Mouse (Mus musculus) myocyte (in vitro differentiated cells): ENCODE measurements at regions not wholly inside any gene's neighbourhood (a gene's known extent, or its start where the extent isn't known, plus 50 kb on each side); places are given as distances from the start of the nearest gene placed in this dataset.

ENCODE experiments used
- E2F4 ChIP-seq: IDR thresholded peaks from one replicate; pipeline ENCODE4 v1.6.1; 2011; ENCODE audit warnings: mild to moderate bottlenecking, control low read depth, moderate library complexity; ENCODE audit not compliant: insufficient read depth
- MAX ChIP-seq: IDR thresholded peaks from one replicate; pipeline ENCODE4 v1.6.1; 2011; ENCODE audit warnings: low read depth, mild to moderate bottlenecking, control low read depth
- MYOG ChIP-seq, 3 experiments: IDR thresholded peaks; one replicate each; pipeline ENCODE4 v1.6.1; 2011; ENCODE audit warnings: control low read depth in 2 of 3, low read depth in 2 of 3, mild to moderate bottlenecking in 2 of 3; ENCODE audit not compliant: insufficient read length in 2 of 3, control insufficient read depth in 1 of 3, insufficient read depth in 1 of 3
- POLR2A ChIP-seq: IDR thresholded peaks from one replicate; pipeline ENCODE4 v1.6.1; 2011; ENCODE audit warnings: low read depth, mild to moderate bottlenecking, control low read depth, moderate library complexity; ENCODE audit not compliant: insufficient read length
- POLR2AphosphoS2 ChIP-seq: IDR thresholded peaks from one replicate; pipeline ENCODE4 v1.6.1; 2011; ENCODE audit warnings: low read depth, control low read depth; ENCODE audit not compliant: insufficient read length
- TCF12 ChIP-seq: IDR thresholded peaks from one replicate; pipeline ENCODE4 v1.6.1; 2011; ENCODE audit warnings: mild to moderate bottlenecking, control low read depth; ENCODE audit not compliant: poor library complexity, insufficient read depth, severe bottlenecking
- TCF3 ChIP-seq: IDR thresholded peaks from one replicate; pipeline ENCODE4 v1.6.1; 2011; ENCODE audit warnings: low read depth, control low read depth; ENCODE audit not compliant: insufficient read length

DNA sequence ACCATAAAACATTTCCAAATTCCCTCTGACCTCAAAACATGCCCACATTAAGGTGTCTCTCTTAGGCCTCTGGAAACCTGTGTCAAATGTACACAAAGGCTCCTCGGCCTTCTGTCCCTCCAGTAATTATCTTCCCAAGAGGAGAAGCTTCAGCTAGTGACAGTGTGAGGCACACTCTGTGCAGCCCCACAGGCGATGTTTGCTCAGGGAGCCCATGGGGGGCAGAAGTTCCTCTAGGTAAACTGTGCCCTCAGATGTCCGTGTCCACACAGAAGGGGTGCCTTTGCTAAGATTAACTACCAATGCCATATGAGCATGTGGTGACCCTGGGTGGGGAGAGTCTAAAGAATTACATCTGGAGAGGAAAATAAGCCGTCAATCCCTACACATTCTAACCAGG, 152.4 kb downstream of the Zfp36l1 start:
- TF ChIP-seq E2F4 (no peak), MAX (no peak), POLR2A (no peak), MYOG (IDR thresholded peaks at IDR 0.05; ENCODE audit: control insufficient read depth in 1 of 3, insufficient read depth in 1 of 3, insufficient read length in 2 of 3, low read depth in 2 of 3) (no peak), TCF12 (no peak), TCF3 (no peak), POLR2AphosphoS2 (no peak)
